Mouse (Mus musculus): Measurements from ENCODE around the gene Gm10697. TPM values are rescaled to one million over a fixed set of nuclear protein-coding genes. Genes with fewer than 3 reads are reported as not detected.
"Not testable (repeated sequence)": the region's sequence is repeated elsewhere in the genome, so short reads cannot be mapped to it uniquely, and the experiment has no call there.

The Gm10697 gene
- polyA plus RNA-seq (2016; fragmentation: Nextera tagmentation; extraction: Ambion mirVana): not detected in 2 replicates

- H3K27me3 ChIP-seq (ENCODE audit: poor library complexity, severe bottlenecking); H3K9me3 ChIP-seq; H3K27ac ChIP-seq; DNase-seq (ENCODE audit: extremely low spot score, low spot score); H3K4me1 ChIP-seq; H3K36me3 ChIP-seq (replicated peaks); H3K4me3 ChIP-seq: not testable (repeated sequence)
- WGBS: 93% methylated on average over 2 of the region's 3 CpGs
Measured at GRCm38 (mm10) chr3:94072544-94072943, at the start of gene Gm10697. Gene Gm10697 (minus strand): TSS chr3:94072644.

DNA sequence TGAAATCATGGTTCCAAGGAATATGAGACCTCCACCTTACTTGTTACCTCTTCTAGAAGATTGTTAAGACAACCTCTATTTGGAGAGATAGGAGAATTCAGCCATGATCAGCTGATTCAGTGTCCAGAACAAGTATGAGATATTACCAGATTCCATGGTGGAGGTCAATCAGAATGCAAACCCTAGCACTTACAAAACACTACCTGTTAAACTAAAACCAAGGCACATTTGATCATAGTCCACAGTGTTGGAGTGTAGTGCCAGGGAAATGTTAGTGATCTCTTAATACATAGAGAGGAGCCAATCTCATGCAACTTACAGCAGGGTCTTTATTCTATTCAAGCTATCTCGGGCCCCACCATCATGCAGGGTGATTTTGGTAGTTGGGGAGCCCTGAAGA lies 42.6 kb upstream of the Gm10697 start:
- H3K36me3 ChIP-seq (replicated peaks); H3K9me3 ChIP-seq; H3K4me3 ChIP-seq; H3K4me1 ChIP-seq; H3K27ac ChIP-seq; DNase-seq (ENCODE audit: extremely low spot score, low spot score); H3K27me3 ChIP-seq (ENCODE audit: poor library complexity, severe bottlenecking): not testable (repeated sequence)
- WGBS: 71% methylated on average over 1 of the region's 1 CpGs

- 93% methylated on average over 2 of the region's 3 CpGs for WGBS
- not testable (repeated sequence) for H3K9me3 ChIP-seq; H3K4me3 ChIP-seq; H3K27me3 ChIP-seq (ENCODE audit: poor library complexity, severe bottlenecking); DNase-seq (ENCODE audit: extremely low spot score, low spot score); H3K27ac ChIP-seq; H3K4me1 ChIP-seq; H3K36me3 ChIP-seq (replicated peaks)
Measured at GRCm38 (mm10) chr3:94054785-94055184, 17.7 kb downstream of the Gm10697 start, which contains the start of gene Gm9125. Gene Gm9125 (minus strand): TSS chr3:94054885.

GRCm38 (mm10) chr3:94049566-94050121 lies 22.8 kb downstream of the Gm10697 start:
- WGBS: 71% methylated on average over 1 of the region's 5 CpGs
- not testable (repeated sequence) for H3K4me1 ChIP-seq; H3K27ac ChIP-seq; H3K4me3 ChIP-seq; H3K36me3 ChIP-seq (replicated peaks); H3K27me3 ChIP-seq (ENCODE audit: poor library complexity, severe bottlenecking); H3K9me3 ChIP-seq; DNase-seq (ENCODE audit: extremely low spot score, low spot score)

- DNase-seq (ENCODE audit: extremely low spot score, low spot score); H3K9me3 ChIP-seq; H3K4me3 ChIP-seq; H3K4me1 ChIP-seq; H3K27ac ChIP-seq; H3K27me3 ChIP-seq (ENCODE audit: poor library complexity, severe bottlenecking); H3K36me3 ChIP-seq (replicated peaks): not testable (repeated sequence)
- WGBS: 92% methylated on average over 1 of the region's 1 CpGs
Measured at GRCm38 (mm10) chr3:94038241-94038640, 34.2 kb downstream of the Gm10697 start.

DNA sequence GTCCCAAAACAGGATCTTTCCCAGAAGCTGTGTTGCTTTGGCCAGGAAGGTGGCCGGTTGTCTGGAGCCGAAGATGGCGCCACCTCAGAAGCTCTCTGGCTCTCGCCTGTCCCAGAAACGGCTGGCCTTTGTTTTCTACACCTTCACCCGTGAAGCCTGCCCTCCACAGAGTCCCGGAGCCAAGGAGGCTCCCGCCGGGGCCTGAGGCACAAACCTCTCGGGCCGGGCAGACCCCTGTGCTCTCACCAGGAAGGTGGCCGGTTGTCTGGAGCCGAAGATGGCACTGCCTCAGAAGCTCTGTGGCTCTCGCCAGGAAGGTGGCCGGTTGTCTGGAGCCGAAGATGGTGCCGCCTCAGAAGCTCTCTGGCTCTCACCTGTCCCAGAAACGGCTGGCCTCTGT lies 38.0 kb downstream of the Gm10697 start:
- DNase-seq (ENCODE audit: extremely low spot score, low spot score); H3K27ac ChIP-seq; H3K36me3 ChIP-seq (replicated peaks); H3K4me3 ChIP-seq; H3K4me1 ChIP-seq; H3K9me3 ChIP-seq; H3K27me3 ChIP-seq (ENCODE audit: poor library complexity, severe bottlenecking): not testable (repeated sequence)
- WGBS: 93% methylated on average over 18 of the region's 18 CpGs

Other genes starting within 250 kb of the Gm10697 start
- gene Tdpoz3, start 246.6 kb downstream of the Gm10697 start, polyA plus RNA-seq (2016; fragmentation: Nextera tagmentation; extraction: Ambion mirVana): not detected in 2 replicates
- not detected in 2 replicates for gene Gm9117, start 129.1 kb downstream of the Gm10697 start, polyA plus RNA-seq (2016; fragmentation: Nextera tagmentation; extraction: Ambion mirVana)
- not detected in 2 replicates for gene Tdpoz5, start 111.3 kb downstream of the Gm10697 start, polyA plus RNA-seq (2016; fragmentation: Nextera tagmentation; extraction: Ambion mirVana)
- gene Gm9125, start 17.8 kb downstream of the Gm10697 start, polyA plus RNA-seq (2016; fragmentation: Nextera tagmentation; extraction: Ambion mirVana): not detected in 2 replicates
- gene Gm10696, start 105.5 kb upstream of the Gm10697 start, polyA plus RNA-seq (2016; fragmentation: Nextera tagmentation; extraction: Ambion mirVana): not detected in 2 replicates
- gene Gm5286, start 124.1 kb upstream of the Gm10697 start, polyA plus RNA-seq (2016; fragmentation: Nextera tagmentation; extraction: Ambion mirVana): not detected in 2 replicates
- not detected in 2 replicates for gene Gm4778, start 191.4 kb upstream of the Gm10697 start, polyA plus RNA-seq (2016; fragmentation: Nextera tagmentation; extraction: Ambion mirVana)
- 6.7 and 8.1 TPM in 2 replicates for gene Them4, start 237.4 kb upstream of the Gm10697 start, polyA plus RNA-seq (2016; fragmentation: Nextera tagmentation; extraction: Ambion mirVana)

Measured in forebrain, embryonic 10.5 days (tissue).